Mouse (Mus musculus): Measurements from ENCODE around the gene 1700019N19Rik. TPM values are rescaled to one million over a fixed set of nuclear protein-coding genes. Genes with fewer than 3 reads are reported as not detected.

Gene 1700019N19Rik
- total RNA-seq, 2 experiments from 2014 or later = not detected

DNA sequence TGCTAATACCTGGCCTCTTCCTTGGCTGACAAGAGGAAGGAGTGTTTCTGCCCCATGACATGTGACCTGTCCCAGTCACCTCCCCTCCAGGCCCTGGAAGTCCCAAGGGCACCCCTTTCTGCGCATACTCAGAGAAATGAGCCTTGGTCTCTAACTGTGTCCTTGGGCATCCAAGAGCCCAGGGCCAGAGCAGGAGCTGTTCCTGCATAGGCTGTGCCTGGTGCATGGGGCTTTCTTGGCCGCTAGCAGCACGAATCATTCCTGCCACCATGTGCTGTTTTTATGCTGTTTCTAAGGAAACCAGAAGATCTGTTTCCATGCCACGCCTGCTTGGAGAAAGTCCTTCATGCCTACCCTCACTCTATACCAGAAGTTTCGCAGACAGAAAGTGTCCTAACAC is 16.3 kb upstream of the 1700019N19Rik start:
- ATAC-seq (replicated peaks; ENCODE audit: low FRiP score, poor library complexity, severe bottlenecking) = no peak

DNA sequence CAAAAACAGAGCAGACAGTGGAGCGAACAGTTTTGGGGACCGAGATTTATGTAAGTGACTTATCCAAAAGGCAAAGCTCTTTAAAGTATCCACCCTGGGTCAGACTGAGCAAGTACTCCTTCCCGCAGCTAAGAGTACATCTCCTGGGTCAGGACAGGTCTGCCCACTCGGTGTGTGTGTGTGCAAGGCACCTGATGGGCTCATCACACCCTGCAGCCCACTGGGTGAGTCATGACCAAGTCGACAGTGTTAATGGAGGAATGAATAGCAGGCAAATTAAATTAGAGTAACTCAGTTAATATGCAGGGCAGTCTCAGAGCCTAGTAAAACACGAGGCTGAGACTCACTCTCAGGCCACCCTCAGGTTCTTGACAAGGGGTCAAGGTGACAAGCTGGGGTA is 14.6 kb upstream of the 1700019N19Rik start:
- ATAC-seq (replicated peaks; ENCODE audit: low FRiP score, poor library complexity, severe bottlenecking) = no peak

DNA sequence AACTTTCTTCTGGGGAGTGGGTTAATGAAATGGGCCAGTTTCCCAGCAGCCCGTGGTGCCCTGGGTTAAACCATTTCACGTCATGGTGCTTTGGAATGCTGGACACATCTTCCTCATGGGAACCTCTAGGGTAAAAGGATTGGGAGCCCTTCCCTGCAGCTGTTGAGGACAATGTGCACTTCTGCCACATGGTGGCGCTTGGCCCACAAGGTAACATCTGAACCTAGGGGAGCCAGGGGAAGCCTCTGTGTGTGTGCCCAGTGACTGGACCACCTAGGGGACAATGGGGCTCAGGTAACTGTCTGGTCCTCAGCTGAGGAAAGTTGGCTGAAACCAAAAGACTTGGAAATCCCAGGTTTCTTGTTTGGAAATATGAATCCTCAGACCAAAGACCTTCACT is 12.1 kb upstream of the 1700019N19Rik start:
- ATAC-seq (replicated peaks; ENCODE audit: low FRiP score, poor library complexity, severe bottlenecking) = no peak

DNA sequence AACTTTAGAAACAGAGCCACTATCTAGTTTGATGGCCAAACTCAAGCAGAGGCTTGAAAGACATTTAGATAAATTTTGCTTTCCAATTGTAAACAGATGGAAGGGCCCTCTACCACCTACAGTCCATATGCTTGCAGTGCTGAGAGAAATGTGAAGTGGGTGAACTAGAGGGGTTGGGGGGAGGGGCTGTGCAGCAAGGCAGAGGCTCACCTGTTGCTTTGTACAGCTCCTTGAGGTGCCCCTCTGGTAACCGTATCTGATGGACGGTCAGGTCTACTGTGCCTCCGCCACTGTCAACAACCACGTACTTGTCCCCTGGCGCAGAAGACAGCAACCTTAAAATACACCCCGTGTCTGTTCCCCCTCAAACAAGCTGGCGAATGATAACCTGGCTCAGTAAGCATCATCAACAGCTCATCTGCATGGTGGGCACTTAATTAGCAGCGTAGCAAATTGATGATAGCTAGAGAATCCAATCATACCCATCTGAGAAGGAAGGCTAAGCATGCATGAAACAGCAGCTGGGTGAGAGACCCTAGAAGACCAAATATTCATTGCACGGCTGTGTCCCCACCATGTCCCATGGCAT is 11.0 kb upstream of the 1700019N19Rik start:
- no peak for ATAC-seq (replicated peaks; ENCODE audit: low FRiP score, poor library complexity, severe bottlenecking)

DNA sequence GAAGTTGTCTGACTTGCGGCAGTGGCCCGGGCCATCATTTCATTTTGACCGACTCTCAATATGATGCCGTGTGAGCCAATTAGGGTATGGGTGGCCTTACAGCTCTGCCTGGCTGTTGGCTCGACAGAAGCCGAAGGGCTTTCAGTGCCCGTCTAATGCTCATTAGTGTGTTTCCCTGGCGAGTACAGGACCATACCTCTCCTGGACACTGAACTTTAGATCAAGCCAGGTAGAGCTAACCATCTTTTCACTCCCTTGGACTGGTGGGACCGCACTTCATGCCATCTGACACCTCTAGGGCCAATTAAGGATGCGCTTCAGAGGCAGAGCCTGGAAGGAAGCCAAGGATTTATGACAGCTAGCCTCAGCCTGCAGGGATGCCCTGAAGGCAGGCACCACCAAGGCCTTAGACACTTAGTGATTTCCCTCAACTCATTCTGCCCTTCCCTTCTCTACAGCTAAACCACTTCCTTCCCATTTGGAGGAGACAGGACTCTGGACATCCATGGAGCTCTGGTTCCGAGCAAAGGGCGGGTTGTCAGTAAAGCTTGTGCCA is 931 bp upstream of the 1700019N19Rik start:
- no peak for ATAC-seq (replicated peaks; ENCODE audit: low FRiP score, poor library complexity, severe bottlenecking)

DNA sequence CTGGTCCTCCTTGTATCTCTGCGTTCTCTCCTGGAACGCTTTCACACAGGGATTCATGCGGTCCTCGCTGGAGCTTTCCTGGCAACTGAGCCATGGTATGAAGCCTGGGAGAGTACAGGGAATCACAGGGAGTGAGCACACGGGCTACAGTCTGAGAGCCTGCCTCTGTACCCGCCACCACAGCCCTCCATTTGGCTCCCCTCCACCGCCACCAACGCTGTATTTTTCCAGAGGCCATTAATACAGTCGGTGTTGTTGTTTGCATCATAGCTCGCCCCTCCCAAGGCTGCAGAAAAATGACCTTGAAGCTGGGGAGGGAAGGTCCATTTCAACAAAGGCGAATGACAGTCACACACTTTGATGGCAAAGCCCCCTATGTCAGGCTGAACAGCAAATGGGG is 5.1 kb downstream of the 1700019N19Rik start:
- no peak for ATAC-seq (replicated peaks; ENCODE audit: low FRiP score, poor library complexity, severe bottlenecking)

DNA sequence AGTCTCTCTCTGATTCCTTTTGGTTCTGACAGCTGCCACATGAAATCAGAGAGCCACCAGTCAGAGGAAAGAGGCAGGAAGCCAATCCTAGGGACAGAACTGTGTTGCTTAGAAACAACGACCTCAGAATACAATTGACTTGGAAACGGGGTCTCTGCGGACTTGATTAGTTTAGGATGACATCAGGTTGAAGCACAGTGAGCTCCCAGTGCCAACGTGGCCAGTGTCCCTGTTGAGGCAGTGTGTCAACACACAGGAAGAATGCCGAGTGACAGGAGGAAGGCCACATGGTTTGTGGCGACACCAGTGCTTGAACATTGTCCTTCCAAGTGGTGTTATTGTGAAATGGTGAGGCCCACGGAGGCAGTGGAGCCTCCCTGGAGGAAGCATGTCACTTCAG is 10.3 kb downstream of the 1700019N19Rik start:
- ATAC-seq (replicated peaks; ENCODE audit: low FRiP score, poor library complexity, severe bottlenecking) = no peak

DNA sequence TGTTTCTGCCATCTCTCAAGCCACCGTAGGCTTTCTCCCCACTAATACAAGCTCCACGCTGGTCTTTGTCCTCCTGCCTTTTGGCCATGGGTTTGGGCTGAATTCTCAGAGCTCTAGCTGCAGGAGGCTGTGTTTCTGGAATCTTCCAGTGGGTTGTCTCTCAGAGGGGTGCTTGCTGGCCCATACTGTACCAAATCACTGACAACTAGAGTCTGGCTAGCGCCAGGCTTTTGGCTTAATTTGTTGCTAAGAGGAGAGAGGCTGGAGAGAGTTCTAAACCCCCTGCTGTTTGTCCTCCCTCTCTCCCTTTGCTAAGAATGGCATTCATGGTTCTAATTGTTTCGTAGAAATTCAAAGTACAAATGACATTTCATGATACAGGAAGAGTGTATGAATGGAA is 12.7 kb downstream of the 1700019N19Rik start:
- no peak for ATAC-seq (replicated peaks; ENCODE audit: low FRiP score, poor library complexity, severe bottlenecking)

DNA sequence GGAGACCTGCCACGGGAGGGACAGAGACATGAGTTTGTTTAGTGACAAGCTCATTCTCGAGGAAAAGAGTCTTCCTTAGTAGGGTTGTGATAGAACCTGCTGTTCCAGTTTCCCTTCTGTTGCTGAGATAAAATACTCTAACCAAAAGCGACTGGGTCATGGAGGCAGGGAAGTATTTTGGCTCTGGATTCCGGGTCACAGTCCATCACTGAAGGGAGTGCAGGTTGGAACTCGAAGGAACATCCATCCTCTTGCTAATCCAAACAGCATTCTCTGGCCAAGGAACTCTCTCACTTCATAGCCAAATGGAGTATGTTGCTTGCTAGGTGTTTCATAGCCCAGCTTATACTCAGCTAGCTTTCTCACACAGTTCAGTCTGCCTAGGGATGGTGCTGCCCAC is 17.8 kb downstream of the 1700019N19Rik start:
- no peak for ATAC-seq (replicated peaks; ENCODE audit: low FRiP score, poor library complexity, severe bottlenecking)

DNA sequence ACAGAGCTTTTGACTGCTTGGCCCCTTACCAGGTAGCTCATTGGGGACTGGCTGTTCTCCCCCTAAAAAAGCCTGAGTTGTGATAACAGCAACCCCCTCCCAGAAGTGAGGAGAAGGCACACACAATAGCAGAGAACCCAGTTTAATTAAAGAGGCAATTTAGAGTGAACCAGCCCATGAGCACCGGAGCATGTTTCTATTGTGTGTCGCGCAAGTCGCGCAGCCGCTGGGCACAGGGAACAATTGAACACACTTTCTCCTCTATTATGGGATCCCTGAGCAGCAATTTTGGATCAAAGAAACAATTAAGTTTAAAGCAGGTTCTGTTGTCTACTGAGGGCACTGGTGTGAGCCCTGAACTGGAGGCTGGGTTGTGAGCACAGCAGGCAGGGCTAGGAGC is 26.9 kb downstream of the 1700019N19Rik start:
- ATAC-seq (replicated peaks; ENCODE audit: low FRiP score, poor library complexity, severe bottlenecking) = no peak

DNA sequence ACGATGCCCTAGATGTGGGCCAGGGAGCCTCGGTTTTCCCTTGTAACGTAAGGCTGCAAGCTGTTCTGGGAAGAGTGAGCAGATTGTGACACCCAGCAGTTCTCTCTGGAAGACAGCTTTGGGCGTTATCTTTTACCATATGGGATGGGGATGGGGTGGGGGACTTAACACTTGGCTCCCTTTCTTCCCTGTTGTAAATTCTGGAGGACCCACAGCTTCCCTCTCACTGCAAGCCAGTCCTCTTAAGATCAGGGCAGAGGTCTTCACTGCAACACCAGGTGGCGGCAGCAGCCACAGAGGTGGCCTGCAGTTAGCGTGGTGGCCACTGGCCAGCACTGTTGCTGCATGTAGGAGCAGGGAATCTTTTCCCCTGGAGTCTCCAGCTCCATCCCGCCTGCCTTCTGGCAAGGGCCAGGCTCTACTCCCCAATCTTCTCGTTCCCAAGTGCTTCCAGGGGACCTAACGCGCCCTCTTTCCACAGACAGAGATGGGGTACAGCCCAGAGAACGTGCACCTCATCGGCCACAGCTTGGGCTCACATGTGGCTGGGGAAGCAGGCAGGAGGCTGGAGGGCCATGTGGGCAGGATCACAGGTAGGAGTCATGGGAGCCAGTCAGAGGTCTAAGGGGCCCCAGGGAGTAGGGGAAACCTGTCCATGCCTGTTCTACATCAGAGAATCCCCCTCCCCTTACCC is 31.3 kb downstream of the 1700019N19Rik start:
- no peak for ATAC-seq (replicated peaks; ENCODE audit: low FRiP score, poor library complexity, severe bottlenecking)

DNA sequence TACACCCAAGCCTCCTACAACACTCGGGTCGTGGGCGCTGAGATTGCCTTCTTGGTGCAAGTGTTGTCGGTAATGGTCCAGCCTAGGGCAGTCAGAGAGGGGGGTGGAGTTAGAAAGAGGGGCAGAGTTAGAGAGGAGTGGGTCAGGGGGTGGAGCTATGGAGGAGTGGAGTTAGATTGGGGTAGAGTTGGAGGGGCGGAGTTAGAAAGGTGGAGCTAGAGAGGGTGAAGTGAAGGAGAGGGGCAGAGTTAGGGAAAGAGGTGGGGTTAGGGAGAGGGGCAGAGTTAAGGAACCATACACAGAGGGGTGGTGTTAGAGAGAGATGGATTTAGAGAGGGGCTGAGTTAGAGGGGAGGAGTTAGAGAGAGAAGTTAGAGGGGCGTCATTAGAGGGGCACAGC is 31.9 kb downstream of the 1700019N19Rik start:
- ATAC-seq (replicated peaks; ENCODE audit: low FRiP score, poor library complexity, severe bottlenecking) = no peak

DNA sequence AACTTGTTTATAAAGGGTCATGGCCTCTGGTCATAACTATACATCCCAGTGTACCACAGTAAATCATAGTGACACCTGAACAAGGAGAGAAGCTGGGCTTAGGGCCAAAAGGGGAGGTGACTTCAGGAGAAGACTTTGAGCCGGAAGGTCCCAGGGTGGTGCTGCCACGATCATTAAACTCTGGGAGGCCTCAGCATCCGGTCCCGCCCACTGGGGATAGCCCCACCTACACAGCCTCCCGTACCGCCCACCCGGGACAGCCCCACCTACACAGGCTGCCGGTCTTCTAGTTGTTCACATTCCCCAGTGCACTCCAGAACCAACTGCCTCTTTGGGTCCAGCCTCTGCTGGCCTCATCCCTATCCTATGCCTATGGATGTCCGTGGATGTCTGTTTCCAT is 34.8 kb downstream of the 1700019N19Rik start, which contains the start of gene Pnliprp2:
TSS of gene Pnliprp2 (plus strand) at position 297 of the 400 bp plus-strand sequence.
- ATAC-seq (replicated peaks; ENCODE audit: low FRiP score, poor library complexity, severe bottlenecking) = no peak

DNA sequence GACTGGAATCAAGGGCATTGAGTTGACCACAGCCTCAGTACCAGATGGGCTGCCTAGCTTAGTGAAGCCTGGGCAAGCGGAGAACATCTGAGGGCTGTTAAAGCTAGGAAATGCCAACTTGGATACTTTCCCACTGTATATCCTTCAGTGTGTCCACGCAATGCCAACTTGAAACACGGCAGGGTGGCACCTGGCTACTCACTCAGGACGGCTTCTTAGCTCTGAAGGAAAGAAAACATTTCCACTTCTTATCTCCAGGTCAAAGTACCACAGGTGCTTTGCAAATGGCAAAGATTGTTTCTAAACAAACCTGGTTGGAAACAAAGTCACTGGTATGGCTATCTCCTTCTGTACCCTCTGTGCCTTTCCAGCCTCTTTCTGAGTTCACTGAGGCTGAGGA is 35.4 kb downstream of the 1700019N19Rik start:
- ATAC-seq (replicated peaks; ENCODE audit: low FRiP score, poor library complexity, severe bottlenecking) = no peak

DNA sequence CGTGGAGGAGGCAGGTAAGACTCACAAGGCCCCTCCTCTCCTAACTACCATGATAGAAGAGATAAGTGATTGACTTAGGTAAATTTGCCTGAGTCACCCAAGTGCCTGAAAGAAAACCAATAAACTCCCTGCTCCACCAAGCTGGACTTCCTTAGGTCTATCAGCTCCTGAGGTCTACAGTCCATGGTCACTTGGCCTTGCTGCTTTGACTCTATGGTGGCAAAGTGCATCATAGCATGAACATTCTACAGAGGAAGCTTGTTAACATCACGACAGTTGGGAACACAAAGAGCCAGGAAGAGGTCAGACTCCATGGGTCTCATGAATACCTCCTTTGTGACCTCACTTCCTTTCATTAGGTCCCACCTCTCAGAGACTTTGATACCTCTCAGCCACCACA is 42.8 kb downstream of the 1700019N19Rik start:
- ATAC-seq (replicated peaks; ENCODE audit: low FRiP score, poor library complexity, severe bottlenecking) = no peak

DNA sequence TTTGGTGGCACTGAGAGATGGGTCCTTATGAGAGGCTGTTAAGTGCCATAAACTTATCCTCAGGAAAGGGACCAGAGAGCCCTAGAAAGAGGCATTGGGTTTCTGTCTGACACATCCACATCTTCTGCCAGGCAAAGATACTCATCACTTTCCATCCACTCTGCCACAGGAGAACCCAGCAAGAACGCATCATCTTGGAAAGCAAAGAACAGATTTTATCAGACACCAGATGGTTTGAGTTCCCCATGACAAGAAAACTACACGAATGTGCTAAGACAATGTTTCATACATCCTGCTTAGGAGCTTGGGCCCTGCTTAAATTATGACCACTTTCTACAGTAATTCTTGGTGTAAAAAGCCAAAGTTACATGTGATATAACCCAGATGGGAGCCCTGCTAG is 43.4 kb downstream of the 1700019N19Rik start:
- ATAC-seq (replicated peaks; ENCODE audit: low FRiP score, poor library complexity, severe bottlenecking) = no peak

DNA sequence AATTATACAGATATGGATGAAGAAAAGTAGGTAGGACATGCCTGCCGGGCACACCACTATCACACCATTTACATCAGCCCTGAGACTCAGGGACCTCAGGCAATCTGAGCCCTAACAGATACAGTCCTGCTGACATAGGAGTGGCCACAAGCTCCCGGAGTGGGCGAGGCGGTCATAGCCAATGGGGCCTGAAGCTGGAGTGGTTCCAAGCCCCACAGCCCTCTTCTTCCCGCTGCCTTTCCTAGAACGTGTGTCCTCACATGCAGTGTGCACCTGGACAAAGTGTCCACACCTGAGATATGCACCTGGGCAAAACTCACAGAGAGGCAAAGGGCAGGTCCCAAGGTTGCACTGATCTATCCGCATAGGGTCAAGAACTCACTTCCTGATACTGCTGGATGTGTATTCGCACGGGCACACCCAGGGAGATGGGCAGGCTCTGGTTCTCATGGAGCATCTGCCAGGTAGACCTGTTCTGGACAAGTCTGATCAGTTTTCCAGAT is 46.7 kb downstream of the 1700019N19Rik start:
- ATAC-seq (replicated peaks; ENCODE audit: low FRiP score, poor library complexity, severe bottlenecking) = no peak

DNA sequence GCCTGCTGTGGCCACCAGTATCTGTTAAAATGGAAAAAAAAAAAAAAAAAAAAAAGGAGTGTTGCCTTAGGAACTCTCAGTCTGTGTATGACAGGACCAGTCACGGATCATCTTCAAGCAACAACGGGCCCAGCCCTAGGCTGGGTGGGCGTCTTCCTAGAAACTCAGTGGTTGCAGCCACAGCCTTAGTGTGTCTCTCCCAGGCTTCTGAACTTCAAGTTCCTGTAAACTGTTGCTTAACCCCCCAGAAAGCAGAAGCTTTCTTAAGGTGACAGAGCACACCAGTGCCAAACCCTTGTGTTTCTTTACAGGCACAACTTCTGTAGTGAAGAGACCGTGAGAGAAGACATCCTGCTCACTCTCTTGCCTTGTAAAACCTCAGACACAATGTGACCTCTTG is 50.5 kb downstream of the 1700019N19Rik start:
- no peak for ATAC-seq (replicated peaks; ENCODE audit: low FRiP score, poor library complexity, severe bottlenecking)

DNA sequence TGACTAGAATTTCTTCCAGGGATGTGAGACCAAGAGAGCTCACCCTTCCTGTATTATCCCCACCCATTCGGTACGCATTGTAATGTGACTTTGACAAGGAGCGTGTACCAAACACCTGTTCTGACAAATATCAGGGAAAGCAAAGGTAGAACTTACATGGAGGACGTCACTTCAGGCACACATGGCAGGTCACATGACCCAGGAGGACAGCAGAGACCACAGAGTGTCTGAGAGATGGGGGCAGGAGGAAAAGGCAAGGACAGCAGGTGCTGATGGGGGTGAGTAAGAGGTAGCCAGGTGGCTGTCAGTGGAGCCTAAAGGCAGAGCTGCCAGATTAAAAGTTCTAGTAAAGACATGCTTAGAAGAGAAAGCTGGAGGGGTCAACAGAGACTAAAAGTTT is 51.5 kb downstream of the 1700019N19Rik start:
- ATAC-seq (replicated peaks; ENCODE audit: low FRiP score, poor library complexity, severe bottlenecking) = no peak

DNA sequence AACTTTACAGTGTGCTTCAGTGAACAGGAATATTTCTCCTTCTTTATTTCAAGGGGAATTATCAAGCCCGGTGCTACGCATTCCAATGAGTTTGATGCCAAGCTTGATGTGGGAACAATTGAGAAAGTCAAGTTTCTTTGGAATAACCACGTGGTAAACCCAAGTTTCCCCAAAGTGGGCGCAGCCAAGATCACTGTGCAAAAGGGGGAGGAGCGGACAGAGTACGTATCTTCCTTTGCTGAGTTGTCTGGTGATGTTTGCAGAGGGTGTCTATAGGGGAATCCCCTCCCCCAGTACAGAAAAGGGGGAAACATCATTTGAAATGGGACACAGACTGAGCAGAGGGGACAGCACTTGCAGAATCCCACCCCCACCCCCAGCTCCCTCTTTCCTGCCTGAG is 53.2 kb downstream of the 1700019N19Rik start:
- ATAC-seq (replicated peaks; ENCODE audit: low FRiP score, poor library complexity, severe bottlenecking) = no peak

DNA sequence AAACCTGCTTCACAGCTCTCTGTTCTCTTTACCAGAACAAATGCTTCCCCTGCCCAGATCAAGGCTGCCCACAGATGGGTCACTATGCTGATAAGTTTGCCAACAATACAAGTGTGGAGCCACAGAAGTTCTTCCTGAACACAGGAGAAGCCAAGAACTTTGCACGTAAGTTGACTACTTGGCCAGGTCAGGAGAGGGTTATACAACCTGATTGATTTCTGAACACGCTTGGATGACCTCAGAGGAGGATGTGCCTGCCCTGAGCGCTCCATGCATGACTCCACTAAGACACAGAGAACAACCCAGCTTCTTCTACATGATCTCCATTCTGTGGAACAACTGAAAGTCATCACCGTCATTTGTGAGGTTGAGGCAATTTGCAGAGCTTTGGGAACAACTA is 56.1 kb downstream of the 1700019N19Rik start:
- no peak for ATAC-seq (replicated peaks; ENCODE audit: low FRiP score, poor library complexity, severe bottlenecking)

Data from erythroid progenitor cell, adult 5-6 weeks (primary cell).